Mouse (Mus musculus): ENCODE results near the gene Limd1.

The Limd1 gene

DNA sequence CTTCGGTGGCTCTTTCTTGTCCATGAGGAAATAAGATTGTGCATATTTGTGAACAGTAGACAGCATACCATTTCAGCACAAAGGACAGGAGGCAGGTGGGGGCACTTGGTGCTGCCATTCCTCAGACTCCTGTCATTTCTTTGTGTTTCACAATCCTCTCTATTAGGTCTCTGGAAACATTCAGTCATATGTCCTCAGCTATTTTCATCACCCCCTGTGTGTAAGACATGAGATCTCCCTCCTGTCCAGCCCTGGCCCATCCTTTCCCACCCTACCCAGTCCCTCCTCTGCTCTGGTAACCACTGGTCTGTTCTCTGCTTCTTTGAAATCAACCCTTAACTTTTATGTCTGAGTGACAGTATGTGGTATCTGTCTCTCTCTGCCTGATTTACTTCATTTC lies 5.1 kb downstream of the Limd1 start:
- no peak for DNase-seq

DNA sequence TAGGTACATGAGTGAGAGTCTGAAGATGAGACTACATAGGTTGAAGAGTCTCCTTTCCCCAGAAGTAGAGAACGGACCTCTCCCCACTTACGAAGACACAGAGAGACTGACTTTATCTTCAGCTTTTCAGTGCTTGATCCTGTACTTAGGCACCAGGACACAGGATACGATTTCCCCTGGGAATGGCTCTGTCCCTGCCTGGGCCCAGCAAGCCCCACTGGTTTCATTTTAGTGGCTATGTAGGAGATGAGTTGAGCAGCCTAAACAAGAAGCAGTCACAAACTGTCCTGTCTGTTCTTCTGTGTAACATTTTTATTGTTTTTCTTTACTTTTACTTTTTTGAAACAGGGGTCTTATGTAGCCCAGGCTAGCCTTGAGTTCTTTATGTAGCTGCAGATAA lies 6.3 kb downstream of the Limd1 start:
- no peak for DNase-seq

DNA sequence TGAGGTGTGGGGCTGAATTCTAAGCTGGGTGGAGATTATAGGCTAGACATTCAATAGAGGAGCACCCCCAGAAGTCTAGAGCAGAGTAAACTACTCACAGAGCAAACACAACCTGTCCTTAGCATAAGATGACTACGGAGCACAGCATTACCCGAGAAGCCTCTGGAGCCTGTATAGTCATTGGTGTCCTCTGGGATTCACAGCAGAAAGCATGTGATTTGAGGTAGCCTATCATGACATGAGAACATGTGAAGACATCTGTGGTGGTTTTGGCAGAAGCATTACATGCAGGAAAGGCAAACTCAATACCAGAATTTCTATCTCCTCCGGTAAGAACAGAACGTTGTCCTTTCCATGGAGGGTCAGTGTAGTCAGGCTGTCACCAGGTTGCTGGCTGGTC lies 7.1 kb downstream of the Limd1 start:
- DNase-seq, result no peak

DNA sequence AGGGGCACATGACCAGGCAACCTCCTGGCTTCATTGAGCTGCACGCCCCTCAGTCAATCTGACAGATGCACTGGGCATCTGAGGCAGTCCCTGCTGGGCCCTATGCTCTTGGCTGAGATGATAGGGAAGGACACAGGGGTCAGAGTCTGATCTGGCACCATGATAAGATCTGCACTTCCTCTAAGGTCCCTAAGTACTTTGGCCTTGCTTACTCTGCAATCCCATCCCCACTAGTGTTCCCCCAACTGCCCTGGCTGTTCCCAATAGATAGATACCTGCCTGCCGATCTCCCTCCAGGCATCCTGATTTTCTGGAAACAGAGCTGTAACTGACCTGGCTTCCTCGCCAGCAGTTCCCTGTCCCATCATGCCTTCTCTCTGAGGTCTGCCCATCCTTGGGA lies 8.1 kb downstream of the Limd1 start:
- peak in 1 of 2 experiments; percentile 19 for DNase-seq

DNA sequence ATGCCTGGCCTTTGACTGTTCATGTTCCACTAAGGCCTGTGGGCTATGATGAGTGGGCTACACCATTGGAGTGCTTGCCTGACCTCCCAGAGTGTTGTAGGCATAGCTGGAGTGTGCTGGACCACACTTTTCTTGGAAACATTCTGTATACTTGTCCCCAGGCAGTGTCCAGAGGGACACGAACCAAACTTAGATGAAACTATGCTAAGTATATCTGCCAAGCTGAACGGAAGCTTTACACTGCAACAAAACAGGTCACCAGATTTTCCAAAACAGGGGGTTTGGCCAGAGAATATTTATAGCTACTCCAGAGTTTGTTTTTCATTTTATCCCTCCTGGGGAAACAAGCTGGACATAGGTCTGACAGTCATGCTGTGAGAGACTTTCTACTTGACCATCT lies 10.6 kb downstream of the Limd1 start:
- DNase-seq, result no peak

DNA sequence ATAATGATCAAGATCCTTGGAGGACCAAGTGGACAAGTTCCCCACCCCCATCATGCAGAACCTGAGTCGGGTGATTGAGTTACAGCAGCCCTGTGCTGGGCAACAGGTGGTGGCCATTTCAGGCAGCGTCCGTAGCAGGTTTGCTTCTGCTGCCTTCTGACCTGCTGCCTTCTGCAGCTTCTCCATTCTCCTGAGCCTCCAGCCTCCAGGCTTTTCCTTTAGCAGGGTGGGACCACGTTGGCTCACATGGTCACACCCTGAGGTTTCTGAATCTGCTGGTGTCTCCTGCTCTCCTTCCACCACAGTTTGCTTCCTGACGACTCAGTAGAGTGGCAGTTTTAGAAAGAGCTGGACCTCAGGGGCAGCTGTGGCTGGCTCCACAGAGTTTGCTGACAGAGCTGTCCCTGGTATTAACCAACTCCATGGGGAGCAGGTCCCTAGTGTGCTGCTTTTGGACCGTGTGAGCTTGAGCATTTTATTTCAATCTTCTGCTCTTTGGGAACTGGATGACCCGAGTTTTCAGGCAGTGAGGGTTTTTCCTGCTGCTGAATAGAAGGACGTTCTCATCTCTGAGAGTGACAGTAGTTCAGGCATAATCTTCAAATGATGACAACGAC lies 11.3 kb downstream of the Limd1 start:
- no peak for DNase-seq

DNA sequence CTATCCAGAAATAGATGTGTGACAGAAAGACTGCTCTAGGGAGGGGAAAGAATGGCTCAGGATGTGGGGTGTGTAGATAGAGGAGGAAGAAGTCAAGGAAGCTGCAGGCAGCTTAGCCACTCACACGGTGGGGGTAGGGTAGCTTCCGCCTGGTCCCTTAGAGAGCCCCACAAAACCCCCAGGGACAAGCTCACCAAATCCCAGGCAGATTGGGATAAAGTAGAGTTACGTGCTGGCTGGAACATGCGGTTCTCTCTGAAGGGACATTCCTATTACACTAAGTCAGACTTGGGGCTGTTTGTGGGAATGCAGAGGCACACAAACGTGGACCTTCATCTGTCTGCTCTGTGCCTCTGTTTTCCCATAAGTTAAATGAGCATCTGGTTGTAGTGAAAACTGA lies 12.4 kb downstream of the Limd1 start:
- DNase-seq, result no peak

DNA sequence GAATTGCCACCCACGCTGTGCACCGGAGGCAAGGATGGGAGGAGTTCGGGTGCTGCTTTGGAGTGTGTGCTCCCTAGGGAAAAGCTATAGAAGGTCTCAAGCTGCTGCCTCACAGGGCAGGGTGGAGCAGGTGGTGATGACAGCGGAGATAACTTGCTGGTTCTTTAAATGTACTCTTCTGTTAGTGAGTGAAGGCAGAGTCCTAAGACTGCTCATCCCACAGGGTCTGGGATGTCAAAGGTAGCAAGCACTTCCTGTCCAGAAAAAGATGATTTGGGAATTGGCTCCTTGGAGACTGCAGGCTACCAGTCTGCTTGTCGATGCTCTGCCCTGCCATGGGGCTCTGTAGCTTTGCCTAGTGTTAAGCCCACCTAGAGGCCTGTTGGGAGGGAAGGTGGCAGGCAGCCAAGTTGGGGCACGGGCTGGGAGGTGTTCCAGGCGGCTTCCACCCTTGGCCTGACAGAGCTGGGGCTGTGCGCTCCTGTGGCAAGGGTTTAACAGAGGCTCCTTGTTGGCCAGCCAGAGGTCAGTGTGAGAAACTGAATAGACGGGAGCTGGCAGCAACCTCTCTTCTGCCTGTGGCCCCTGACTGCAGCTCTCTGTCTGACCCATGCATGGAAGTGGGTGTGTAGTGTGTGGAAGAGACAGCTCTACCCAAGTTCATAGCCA lies 13.5 kb downstream of the Limd1 start:
- peak; percentile 62 to 78 for DNase-seq

DNA sequence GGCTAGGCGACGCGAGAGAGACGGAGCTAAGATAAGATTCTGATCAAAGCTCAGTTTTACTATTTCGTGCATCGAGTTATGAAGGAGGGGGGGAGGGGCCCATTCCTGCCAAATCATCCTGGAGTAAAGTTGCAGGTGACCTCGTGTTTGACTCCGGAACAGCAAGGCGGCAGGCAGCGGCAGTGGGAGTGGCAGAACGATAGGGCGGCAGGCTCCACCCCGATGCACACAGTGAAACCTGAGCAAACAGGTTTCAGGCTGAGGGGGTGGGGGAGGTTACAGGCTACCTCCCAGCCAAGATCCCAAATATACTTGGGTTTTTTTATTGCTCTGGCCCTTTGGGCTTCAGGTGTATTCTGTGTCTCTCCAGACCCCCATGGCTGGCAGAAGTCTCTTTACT lies 18.2 kb downstream of the Limd1 start:
- DNase-seq, result no peak

DNA sequence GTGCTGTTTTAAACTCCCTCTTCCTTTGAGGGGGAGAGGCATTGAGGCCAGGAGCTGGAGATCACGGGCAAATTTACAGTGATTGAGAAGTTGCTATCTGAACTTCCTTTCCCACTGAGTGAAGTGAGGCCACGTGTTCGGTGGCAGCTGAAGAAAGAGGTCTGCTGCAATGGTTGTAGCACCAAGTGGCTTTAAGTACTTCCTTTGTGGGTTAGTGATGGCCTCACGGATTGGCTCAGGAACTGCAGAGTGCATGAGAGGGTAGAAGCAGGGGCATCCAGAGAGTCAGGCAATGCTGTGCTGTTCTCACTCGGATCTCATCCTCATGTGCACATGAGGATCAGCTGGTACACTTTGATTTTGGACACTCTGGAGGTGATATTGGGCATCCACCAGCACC lies 19.4 kb downstream of the Limd1 start:
- no peak for DNase-seq

DNA sequence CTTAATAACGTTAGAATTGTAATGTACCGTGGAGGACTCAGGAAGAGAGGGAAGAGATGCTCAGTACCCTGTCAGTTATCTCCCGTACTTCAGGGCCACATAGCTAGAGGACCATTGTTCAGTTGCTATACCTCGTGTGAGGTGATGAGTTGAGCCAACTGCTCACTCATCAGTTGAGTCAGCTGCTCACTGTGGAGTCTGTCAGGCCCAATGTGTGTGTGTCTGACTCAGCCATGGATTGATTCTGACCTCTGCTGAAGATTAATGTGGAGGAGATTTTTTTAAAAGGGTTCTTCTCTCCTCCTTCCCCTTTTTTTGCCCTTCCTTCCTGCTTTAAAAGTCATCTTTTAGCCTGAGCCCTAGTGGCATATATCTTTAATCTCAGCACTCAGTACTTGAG lies 22.0 kb downstream of the Limd1 start:
- DNase-seq, result no peak

DNA sequence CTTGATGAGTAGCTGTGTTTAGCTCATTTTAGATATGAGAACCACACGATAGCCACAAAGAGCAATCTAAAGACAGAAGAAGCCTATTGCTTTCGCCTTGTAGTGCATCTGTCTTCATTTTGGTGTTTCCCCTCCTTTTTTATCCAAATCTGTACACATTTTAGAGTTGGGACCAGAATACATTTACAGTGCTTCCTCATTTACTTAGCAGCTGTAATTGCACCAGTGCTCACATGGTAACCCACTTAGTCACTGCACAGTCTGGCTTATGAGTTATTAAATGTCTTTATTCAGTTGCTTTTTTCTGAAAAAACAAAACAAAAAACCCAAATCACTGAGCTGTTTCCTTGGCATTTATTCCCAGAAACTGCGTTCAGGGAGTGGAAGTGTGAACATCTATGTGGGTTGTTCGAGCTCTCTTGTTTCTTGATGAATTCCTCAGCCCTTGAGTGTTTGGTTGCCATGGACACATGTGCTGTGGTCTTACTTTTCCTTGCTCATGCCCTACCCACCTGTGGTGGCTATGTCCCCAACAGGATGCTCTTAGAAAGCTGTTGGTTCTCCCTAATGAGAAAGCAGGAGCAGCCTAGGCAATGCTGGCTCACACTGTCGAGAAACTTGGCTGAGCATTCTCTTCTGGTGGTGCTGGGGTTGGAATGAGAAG lies 24.8 kb downstream of the Limd1 start:
- DNase-seq, result no peak

DNA sequence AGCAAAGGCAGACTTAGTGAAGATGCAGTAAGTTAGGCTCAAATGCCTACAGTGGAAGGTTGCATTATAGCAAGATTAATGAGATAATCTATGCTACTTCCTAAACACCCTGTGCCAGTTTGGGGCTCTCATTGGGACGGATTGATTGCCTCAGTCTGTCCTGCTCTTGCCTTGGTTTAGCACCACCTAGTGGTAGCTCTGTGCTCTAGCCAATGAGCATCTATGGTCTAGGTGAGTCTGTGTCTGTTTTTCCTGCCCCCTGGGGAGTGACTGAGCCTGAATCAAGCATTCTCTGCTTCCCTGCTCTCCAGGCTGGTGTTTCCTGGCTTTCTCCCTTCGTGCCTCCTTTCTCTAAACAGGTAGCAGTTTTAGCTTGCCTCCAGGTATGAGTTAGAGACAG lies 25.8 kb downstream of the Limd1 start:
- DNase-seq, result peak; percentile 80 to 85

DNA sequence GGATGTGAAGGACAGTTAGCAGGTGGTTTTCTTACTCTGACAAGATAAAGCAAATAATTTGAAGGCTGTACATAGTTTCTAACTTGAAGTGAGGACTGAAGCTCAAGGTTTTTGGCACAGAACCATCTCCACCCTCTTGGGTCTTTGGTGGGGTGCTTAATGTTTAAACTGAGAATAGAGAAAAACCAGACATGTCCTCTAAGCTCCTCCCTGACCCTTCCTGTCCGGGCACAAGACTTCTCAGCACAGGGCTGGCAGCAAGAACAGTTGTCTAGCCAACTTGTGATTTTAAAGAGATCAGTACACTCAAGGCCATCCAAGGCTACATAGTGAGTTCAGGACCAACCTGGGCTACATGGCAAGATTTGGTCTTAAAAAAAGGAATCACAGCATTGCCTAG lies 27.1 kb downstream of the Limd1 start:
- DNase-seq, result no peak

DNA sequence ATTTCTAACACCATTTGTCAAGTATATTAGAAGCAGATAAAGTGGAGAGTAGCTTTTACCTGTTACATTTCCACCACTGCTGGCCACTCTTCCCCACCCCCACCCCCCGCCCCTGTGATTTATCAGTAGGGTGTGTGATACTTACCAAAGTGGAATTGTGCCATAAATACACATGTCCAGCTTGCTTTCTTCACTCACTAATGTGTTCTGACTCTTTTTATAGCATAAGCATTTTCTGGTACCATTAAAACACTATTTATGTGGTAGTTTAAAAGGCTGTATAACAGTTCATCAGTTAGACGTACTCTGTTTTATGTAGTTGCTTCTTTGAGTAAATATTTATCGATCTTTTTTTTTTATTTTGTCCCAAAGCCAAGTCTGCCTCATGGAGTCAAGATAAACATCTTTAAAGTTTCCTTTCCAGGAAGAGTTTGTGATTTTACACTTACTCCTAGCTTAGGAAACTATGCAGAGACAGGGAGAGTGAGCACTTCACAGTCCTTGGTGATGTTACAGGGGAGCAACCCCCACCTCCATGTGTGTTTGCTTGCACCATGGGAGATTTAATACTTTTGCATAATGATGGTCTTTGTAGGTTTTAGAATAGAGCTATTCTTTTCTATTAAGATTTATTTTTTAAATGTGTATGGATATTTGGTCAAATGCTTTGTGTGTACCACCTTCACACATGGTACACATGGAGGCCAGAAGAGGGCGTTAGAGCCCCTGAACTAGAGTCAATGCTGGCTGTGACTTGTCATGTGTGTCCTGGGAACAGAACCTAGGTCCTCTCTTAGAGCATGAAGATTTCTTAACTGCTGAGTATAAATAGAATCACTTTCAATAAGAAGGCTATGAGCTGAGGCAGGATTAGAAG lies 28.0 kb downstream of the Limd1 start:
- no peak for DNase-seq

DNA sequence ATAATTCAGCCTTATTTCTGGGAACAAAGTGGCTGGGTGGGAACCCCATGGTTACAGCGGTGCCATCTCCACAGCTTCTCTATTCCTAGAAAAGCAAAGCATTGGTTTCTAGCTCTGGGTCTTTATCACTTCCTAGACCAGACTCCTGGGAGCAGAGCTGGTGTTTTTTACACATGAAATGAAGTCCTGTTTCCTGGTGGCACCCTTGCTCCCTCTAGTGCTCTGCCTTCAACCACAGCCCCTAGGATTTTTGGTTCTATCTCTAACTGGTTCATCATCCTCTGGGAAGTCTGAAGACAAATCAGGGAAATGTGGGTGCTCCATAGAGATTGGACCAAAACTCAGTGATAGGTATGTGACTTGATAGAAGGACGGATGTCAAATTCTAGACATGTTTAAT lies 28.9 kb downstream of the Limd1 start:
- DNase-seq, result no peak

DNA sequence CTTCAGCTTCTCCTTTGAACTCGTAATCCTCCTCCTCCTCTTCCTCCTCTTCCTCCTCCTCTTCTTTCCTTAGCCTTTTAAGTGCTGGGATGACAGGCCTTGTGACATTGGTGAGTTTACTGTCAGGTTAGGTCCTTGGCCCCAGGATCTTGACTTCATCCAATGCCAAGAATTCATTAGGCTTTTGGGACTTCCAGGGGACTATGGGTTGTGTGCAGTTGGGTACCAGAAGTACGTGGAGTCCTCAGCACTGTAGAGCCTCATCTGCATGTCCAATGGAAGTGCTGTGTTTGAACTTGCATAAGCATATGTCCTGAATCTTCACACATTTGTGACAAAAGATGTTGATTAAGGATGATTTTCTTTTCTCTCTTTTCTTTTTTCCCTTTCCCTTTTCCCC lies 30.5 kb downstream of the Limd1 start:
- no peak for DNase-seq

DNA sequence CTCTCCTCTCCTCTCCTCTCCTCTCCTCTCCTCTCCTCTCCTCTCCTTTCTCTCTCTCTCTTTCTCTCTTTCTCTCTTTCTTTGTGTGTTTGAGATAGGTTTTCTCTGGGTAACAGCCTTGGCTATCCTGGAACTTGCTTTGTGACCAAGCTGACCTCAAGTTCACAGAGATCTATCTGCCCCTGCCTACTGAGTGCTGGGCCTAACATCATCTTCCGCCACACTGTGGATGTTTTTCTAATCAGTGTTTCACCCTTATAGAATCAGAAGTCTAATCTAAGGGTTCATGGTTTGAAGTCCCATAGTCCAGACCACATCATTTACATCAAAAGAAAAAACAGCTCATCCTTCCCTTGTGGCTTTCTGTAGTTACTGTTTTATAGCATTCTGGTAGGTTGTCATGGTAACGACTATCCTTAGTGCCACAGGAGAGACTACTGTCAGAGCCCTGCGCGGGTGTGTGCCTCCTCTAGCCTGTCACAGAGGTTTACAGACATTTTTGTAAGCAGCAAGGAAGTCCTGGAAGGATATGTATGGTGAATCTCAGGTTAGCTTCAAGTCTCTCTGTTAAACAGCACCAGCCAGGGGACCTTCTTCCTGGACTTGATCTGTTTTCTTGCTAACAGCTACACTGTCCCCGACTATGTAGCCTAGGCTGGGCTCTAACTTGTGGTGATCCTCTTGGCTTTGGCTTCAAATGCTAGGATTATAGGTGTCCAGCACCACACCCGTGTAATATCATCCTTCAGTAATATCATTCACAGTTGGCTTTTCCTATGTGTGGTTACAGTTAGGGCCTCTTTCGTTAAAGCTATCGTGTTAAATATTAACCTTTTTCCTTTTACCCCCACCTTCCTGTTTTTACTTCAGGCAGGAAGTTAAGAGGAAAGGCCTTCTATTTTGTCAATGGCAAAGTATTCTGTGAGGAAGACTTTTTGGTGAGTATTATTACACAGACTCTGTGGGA lies 31.4 kb downstream of the Limd1 start:
- DNase-seq, result no peak

DNA sequence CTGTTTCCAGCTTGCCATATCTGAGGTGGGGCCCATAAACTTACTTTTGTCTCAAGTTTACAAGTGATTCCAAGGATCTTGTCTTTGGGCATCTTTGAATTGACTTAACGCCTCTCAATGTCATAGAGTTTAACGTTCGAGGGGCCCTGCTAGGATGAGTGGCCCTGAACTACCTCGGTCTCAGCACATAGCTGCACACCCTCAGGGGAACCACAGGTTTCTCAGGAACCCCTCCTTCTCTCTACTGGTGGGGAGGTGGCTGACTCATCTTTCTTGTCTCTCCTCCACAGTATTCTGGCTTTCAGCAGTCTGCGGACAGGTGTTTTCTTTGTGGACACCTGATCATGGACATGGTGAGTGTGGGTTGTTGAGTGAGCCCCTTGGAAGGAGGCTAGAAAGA lies 32.4 kb downstream of the Limd1 start:
- no peak for DNase-seq

DNA sequence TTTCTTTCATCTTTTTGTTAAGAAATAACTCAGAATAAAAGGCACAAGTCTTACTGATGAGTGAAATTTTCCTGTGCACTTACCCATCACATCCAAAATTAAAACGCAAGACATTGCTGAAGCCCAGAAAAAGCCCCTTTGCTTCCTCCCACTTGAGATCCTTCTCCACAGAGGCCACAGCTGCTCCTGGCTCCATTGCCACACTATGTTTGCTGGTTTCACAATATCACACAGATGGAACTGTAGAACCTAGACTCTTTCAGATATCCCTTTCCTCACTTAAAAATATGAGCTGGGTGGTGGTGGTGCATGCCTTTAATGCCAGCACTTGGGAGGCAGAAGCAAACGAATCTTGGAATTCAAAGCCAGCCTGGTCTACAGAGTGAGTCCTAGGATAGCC lies 34.0 kb downstream of the Limd1 start:
- DNase-seq, result no peak

DNA sequence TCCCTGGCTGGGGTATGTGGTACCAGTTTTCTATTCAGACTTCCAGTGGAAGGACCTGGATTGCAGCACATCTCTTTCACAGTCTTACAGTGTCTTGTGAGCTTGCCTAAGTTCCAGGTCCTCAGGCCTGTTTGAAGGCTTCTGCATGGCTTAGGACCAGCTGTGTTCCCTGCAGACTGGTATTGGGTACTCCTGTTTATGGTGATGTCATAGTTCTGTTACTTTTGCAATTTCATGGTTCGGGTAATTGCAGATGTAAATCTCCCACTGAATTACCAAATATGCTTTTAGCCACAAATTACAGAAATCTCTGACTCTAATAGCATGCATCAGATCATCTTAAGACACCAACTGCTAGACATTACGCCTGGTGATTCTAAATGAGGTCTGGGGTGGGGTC lies 36.6 kb downstream of the Limd1 start:
- DNase-seq, result no peak

DNA sequence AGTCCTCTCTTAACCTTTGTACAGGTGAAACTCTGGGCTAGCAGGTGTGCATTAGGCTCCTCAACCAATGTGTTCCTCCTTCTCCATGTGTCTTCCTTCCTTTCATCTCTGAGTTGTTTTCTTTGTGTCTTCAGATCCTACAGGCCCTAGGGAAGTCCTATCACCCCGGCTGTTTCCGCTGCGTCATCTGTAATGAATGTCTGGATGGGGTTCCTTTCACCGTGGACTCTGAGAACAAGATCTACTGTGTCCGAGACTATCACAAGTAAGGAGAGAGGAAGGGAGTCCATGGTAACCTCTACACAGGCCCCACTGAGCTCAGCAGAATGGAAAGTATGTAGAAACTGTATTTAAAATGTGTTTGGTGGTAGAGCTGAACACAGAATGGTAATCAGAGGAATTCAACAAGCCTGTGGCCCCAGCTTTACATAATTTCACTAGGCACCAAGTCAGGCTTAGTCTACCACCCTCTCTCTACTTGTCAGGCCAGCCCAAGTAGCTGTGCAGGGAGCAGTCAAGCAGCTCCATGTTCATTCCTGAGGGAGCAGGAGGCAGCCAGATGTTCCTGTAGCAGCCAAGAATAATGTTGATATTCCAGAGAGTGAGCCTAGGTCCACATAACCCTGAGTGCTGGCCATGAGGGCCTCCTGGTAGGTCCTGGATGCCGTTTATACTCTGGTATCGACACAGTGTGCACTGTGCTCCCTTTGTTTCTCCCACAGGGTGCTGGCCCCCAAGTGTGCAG lies 38.3 kb downstream of the Limd1 start:
- no peak for DNase-seq

Measured in cerebellum, postnatal 10 days (tissue).